ENCODE assay signal across 8 mouse cellular contexts in genomic region chr6:35252477-35253346, GRCm38 (mm10). TPM values are rescaled to one million over a fixed set of nuclear protein-coding genes. Genes with fewer than 3 reads are reported as not detected.
DNase-seq lines count a peak whose midpoint lies in the region; ATAC-seq and TF ChIP-seq lines count a peak whose summit lies in the region.

No protein-coding gene starts in this region.

- peak overlapping the region; percentile 89 for H3K27ac ChIP-seq in gastrocnemius, adult 2 months
- H3K27ac ChIP-seq in hindbrain, postnatal 0 days = peak overlapping the region; percentile 72

- H3K4me1 ChIP-seq in hindbrain, postnatal 0 days (ENCODE audit: insufficient read depth, low read length) = peaks cover 18% of the 10 kb centered on the region

- ATAC-seq in hindbrain, postnatal 0 days = peak; percentile 89
- ATAC-seq in megakaryocyte progenitor cell, adult 5-6 weeks (replicated peaks; ENCODE audit: poor library complexity) = peak; percentile 68

- no peaks in the 10 kb centered on the region for H3K9me3 ChIP-seq in hindbrain, postnatal 0 days (ENCODE audit: low read length)

- no peaks in the 10 kb centered on the region for H3K36me3 ChIP-seq in hindbrain, postnatal 0 days (ENCODE audit: insufficient read depth, low read length)

- no peaks in the 10 kb centered on the region for H3K27me3 ChIP-seq in hindbrain, postnatal 0 days (ENCODE audit: insufficient read depth, low read length)

- H3K4me2 ChIP-seq in hindbrain, postnatal 0 days (ENCODE audit: low read depth, low read length) = peak overlapping the region; percentile 66

- peak overlapping the region; percentile 76 for H3K9ac ChIP-seq in hindbrain, postnatal 0 days (replicated peaks; ENCODE audit: low read length)

- TF ChIP-seq CTCF in gastrocnemius, adult 2 months (IDR thresholded peaks at IDR 0.05) = peak; percentile 91
- peak; percentile 89 for TF ChIP-seq CTCF in hindbrain, postnatal 0 days (IDR thresholded peaks at IDR 0.05; ENCODE audit: low read depth)

- DNase-seq in ZHBTc4 (ENCODE audit: low read depth, low spot score) = peak; percentile 96
- peak; percentile 90 to 96 for DNase-seq in cerebellum, postnatal 4 days (ENCODE audit: low spot score in 2 of 2)
- DNase-seq in gastrocnemius, adult 2 months = peak; percentile 94
- peak; percentile 92 for DNase-seq in hindbrain, postnatal 0 days (ENCODE audit: low spot score)
- DNase-seq in left cerebral cortex, adult 9 months (ENCODE audit: low spot score in 2 of 2) = peak; percentile 53 to 81
- peak; percentile 93 for DNase-seq in right cerebral cortex, postnatal 14 days
- DNase-seq in urinary bladder, postnatal 36 days (ENCODE audit: low spot score in 2 of 2) = peak; percentile 82 to 89

- H3K4me3 ChIP-seq in gastrocnemius, adult 2 months = peak overlapping the region; percentile 85
- peak overlapping the region; percentile 76 for H3K4me3 ChIP-seq in hindbrain, postnatal 0 days (ENCODE audit: low read length)

- under 1% methylated on average over 60 of the region's 60 CpGs for WGBS in hindbrain, postnatal 0 days

- intact Hi-C loops in gastrocnemius, adult 2 months (cut with DNase I) = loop anchor here (2.0 to 10.0 kb wide), 4 partner anchors 72 to 978 kb away; no protein-coding TSS in a partner anchor

RNA-seq across cellular contexts. Expression of gene Slc13a4, which starts 55.2 kb away (rescaled TPM):
- total RNA-seq in gastrocnemius, adult 2 months (2021) = under 1 TPM in 1 of 2 experiments, not detected in 1; 0.06 TPM
- 13.7 and 22.2 TPM in 2 replicates for total RNA-seq in hindbrain, postnatal 0 days (2014; rRNA removed)
- 14.2 and 14.6 TPM in 2 replicates for polyA plus RNA-seq in hindbrain, postnatal 0 days (2015; fragmentation: Nextera tagmentation; extraction: Ambion mirVana)
- not detected in 2 replicates for total RNA-seq in megakaryocyte progenitor cell, adult 5-6 weeks (2015)
- total RNA-seq in megakaryocyte progenitor cell, adult 5-6 weeks (2017) = not detected in 2 replicates

Comparison
In these comparisons a context has a peak if more than half of its experiments do, and no peak if none do; other contexts are left out.
1. Peak in every context shown above with its lines: DNase-seq, ATAC-seq, H3K4me3 ChIP-seq and H3K27ac ChIP-seq.
2. RNA of gene Slc13a4, which starts 55.2 kb away (total RNA-seq): 13.7 to 22.2 TPM in hindbrain, postnatal 0 days; 0.06 TPM in gastrocnemius, adult 2 months and not detected in megakaryocyte progenitor cell, adult 5-6 weeks; every median in the first group is over 10 times any median in the second.